Mouse (Mus musculus): ENCODE measurements at regions not wholly inside any gene's neighbourhood (a gene's known extent, or its start where the extent isn't known, plus 50 kb on each side); places are given as distances from the start of the nearest gene placed in this dataset.

GRCm38 (mm10) chr13:83378644-83379043 lies 125.2 kb upstream of the Mef2c start:
- TF ChIP-seq EP300 (IDR thresholded peaks at IDR 0.05; ENCODE audit: low read length) = no peak
- no peak for TF ChIP-seq CTCF (conservative IDR thresholded peaks at IDR 0.05 in 1 of 2, IDR thresholded peaks at IDR 0.05 in 1 of 2; ENCODE audit: low read depth in 2 of 2, low read length in 2 of 2)
